Mouse (Mus musculus) natural killer cell, adult 2 months (primary cell): ENCODE measurements around the gene Disp1.

ENCODE experiments used
- DNase-seq, 2 experiments: peaks; one replicate each; pipeline ENCODE4 v3.0.0; 2022; ENCODE audit warnings: low spot score in 2 of 2

Gene Disp1

DNA sequence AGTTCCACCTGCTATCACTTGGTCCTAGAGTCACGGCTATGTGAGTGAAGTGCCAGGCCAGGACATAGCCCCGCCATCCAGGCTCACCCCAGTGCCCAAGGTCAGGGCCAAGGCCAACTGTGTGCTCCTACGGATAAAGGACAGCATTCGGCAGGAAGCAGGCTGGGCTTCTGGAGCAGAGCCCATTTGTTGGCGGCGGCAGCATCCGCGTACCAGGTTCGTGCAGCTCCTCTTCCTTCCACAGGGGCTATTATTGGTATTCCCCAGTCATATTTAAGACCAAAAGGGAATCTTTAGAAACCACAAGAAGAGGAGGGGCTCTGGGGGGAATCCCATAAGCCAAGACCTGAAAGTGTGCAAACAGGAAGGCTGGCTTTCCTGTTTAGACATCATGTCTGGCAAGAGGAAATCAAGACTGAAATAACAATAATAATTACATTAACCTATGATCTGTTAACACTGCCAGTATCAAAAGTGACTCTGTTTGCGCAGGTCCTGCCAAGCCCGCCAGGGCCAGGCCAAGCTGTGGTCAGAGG is 180.4 kb downstream of the Disp1 start:
- no peak for DNase-seq

GRCm38 (mm10) chr1:183039881-183040708 is 181.2 kb downstream of the Disp1 start:
- no peak for DNase-seq

GRCm38 (mm10) chr1:183039404-183039803 is 181.9 kb downstream of the Disp1 start:
- no peak for DNase-seq
